25 mouse cellular contexts compared by ENCODE assay signal in genomic region chr7:45596107-45596506, GRCm38 (mm10). TPM values are rescaled to one million over a fixed set of nuclear protein-coding genes. Genes with fewer than 3 reads are reported as not detected.
"Had no signal": no experiment of that assay in that cellular context is flagged by ENCODE, and none has a peak within 500 bp of the region (broad histone marks: within the 10 kb centered on the region; RNA-seq: fewer than 3 reads in every experiment).

No protein-coding gene starts in this region.

- H3K9ac ChIP-seq: liver, embryonic 15.5 days; liver, postnatal 0 days; lung, embryonic 15.5 days; midbrain, embryonic 13.5 days; neural tube, embryonic 13.5 days; neural tube, embryonic 15.5 days had no signal

- DNase-seq: liver, postnatal 0 days; lung, adult 2 months; lung, postnatal 14 days; lung, postnatal 36 days; retina, postnatal 1 day; right cerebral cortex, adult 18-20 months; right cerebral cortex, postnatal 25 days; right cerebral cortex, postnatal 4 days; spleen, adult 18-20 months; thymus, adult 18-20 months; thymus, postnatal 25 days; thymus, postnatal 4 days had no signal

- ATAC-seq: lung, postnatal 0 days; midbrain, embryonic 13.5 days; midbrain, embryonic 16.5 days had no signal

- H3K27ac ChIP-seq: liver, embryonic 15.5 days; lung, embryonic 15.5 days; macrophage; midbrain, embryonic 13.5 days; neural tube, embryonic 13.5 days; neural tube, embryonic 15.5 days had no signal

- H3K36me3 ChIP-seq: liver, embryonic 15.5 days; lung, embryonic 15.5 days; midbrain, embryonic 13.5 days; neural tube, embryonic 13.5 days; neural tube, embryonic 15.5 days had no signal

- H3K4me1 ChIP-seq: lung, embryonic 15.5 days; midbrain, embryonic 13.5 days; neural tube, embryonic 13.5 days; neural tube, embryonic 15.5 days had no signal

- H3K4me3 ChIP-seq: liver, embryonic 15.5 days; lung, embryonic 15.5 days; midbrain, embryonic 13.5 days; myocyte; neural tube, embryonic 13.5 days; neural tube, embryonic 15.5 days had no signal

- H3K4me2 ChIP-seq: liver, embryonic 15.5 days; lung, embryonic 15.5 days; midbrain, embryonic 11.5 days; midbrain, embryonic 13.5 days; neural tube, embryonic 13.5 days; neural tube, embryonic 15.5 days had no signal

- H3K27me3 ChIP-seq: liver, embryonic 15.5 days; lung, embryonic 15.5 days; neural tube, embryonic 13.5 days; neural tube, embryonic 15.5 days had no signal

- H3K9me3 ChIP-seq: liver, embryonic 15.5 days; lung, embryonic 15.5 days; midbrain, embryonic 13.5 days; neural tube, embryonic 13.5 days; neural tube, embryonic 15.5 days had no signal

RNA-seq across cellular contexts. Expression of gene Fgf21, which starts 19.2 kb away (rescaled TPM):
- total RNA-seq: megakaryocyte, adult 5-6 weeks had no signal
- polyA plus RNA-seq: liver, embryonic 15.5 days; lung, adult 2 months; lung, postnatal 0 days; macrophage; midbrain, embryonic 11.5 days; midbrain, embryonic 16.5 days; neural tube, embryonic 11.5 days; neural tube, embryonic 13.5 days; urinary bladder, adult 2 months had no signal

RNA-seq across cellular contexts. Expression of gene Fut1, which starts 21.0 kb away (rescaled TPM):
- total RNA-seq: megakaryocyte, adult 5-6 weeks had no signal
- polyA plus RNA-seq: liver, embryonic 15.5 days; macrophage; midbrain, embryonic 11.5 days; midbrain, embryonic 13.5 days; midbrain, embryonic 16.5 days; neural tube, embryonic 11.5 days; neural tube, embryonic 13.5 days; neural tube, embryonic 15.5 days; urinary bladder, adult 2 months had no signal

RNA-seq across cellular contexts. Expression of gene Izumo1, which starts 25.5 kb away (rescaled TPM):
- polyA plus RNA-seq: macrophage; midbrain, embryonic 16.5 days; myocyte; neural tube, embryonic 11.5 days; neural tube, embryonic 15.5 days had no signal
